Mouse (Mus musculus): ENCODE data around the gene Cracr2a.

The Cracr2a gene

GRCm38 (mm10) chr6:127701036-127701783 is 140.1 kb downstream of the Cracr2a start:
- no peak for DNase-seq

- DNase-seq: no peak
Measured at GRCm38 (mm10) chr6:127708218-127708628, 147.1 kb downstream of the Cracr2a start.

- no peak for DNase-seq
Measured at GRCm38 (mm10) chr6:127714906-127715305, 153.8 kb downstream of the Cracr2a start.

- DNase-seq: no peak
Measured at GRCm38 (mm10) chr6:127715428-127715827, 154.3 kb downstream of the Cracr2a start.

GRCm38 (mm10) chr6:127717239-127718137 is 156.3 kb downstream of the Cracr2a start:
- DNase-seq: no peak

- DNase-seq: peak; percentile 32
Measured at GRCm38 (mm10) chr6:127719875-127720274, 158.7 kb downstream of the Cracr2a start.

- no peak for DNase-seq
Measured at GRCm38 (mm10) chr6:127723126-127723525, 162.0 kb downstream of the Cracr2a start.
